Mouse (Mus musculus): ENCODE results near the gene Ubtd1.

DNA sequence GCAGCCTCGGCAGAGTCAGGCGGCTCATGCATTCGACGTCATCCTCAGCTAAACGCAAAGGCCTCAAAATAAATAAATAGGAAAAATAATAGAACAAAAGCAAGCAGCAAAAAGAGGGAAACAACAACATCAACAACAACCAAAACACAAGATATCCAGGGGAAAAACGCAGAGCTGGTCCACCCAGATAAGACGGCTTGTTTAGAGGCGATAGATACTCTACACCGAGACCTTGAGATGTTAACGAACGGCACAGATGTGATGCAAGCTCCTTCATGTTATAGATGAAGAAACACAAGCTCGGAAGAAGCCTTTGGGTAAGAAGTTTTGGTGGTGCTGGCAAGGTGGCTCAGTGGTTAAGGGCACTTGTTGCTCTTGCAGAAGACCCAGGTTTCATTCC lies 97.4 kb downstream of the Ubtd1 start:
- TF ChIP-seq EP300 (IDR thresholded peaks at IDR 0.05; ENCODE audit: insufficient read depth, low read depth, low read length) (no peak), CTCF (IDR thresholded peaks at IDR 0.05) (no peak)

All from heart, adult 2 months (tissue).